Mouse (Mus musculus) hindbrain, postnatal 0 days (tissue): Measurements from ENCODE around the gene Chrng. TPM values are rescaled to one million over a fixed set of nuclear protein-coding genes. Genes with fewer than 3 reads are reported as not detected.

ENCODE experiments used
- ATAC-seq: fragments of 200-750 bp; cut with Nextera tagmentation; 2 replicates; pipeline ENCODE4 v1.8.0; 2017; ENCODE audit warnings: mild to moderate bottlenecking, moderate TSS enrichment, moderate library complexity
- DNase-seq: peaks from one replicate; pipeline ENCODE4 v3.0.0-alpha.2; 2015; ENCODE audit warnings: low spot score
- H3K27ac ChIP-seq: fragments of 300-500 bp; sonication (generic); 2 replicates; pipeline ENCODE4 v1.5.1; 2014; ENCODE audit warnings: mild to moderate bottlenecking
- H3K27me3 ChIP-seq: fragments of 300-500 bp; sonication (generic); 2 replicates; pipeline ENCODE4 v1.6.1; 2014; ENCODE audit warnings: low read length, mixed read lengths; ENCODE audit not compliant: insufficient read depth
- H3K36me3 ChIP-seq: fragments of 300-500 bp; sonication (generic); 2 replicates; pipeline ENCODE4 v1.6.1; 2014; ENCODE audit warnings: low read length, mixed read lengths; ENCODE audit not compliant: insufficient read depth
- H3K4me1 ChIP-seq: fragments of 300-500 bp; sonication (generic); 2 replicates; pipeline ENCODE4 v1.6.1; 2014; ENCODE audit warnings: antibody characterized with exemption, low read length, mixed read lengths; ENCODE audit not compliant: insufficient read depth
- H3K4me2 ChIP-seq: fragments of 300-500 bp; sonication (generic); 2 replicates; pipeline ENCODE4 v1.6.1; 2014; ENCODE audit warnings: low read depth, mild to moderate bottlenecking, low read length, moderate library complexity, mixed read lengths
- H3K4me3 ChIP-seq: fragments of 300-500 bp; sonication (generic); 2 replicates; pipeline ENCODE4 v1.5.1; 2014; ENCODE audit warnings: low read length
- H3K9ac ChIP-seq: fragments of 300-500 bp; sonication (generic); replicated peaks from 2 replicates; pipeline ENCODE4 v1.6.1; 2014; ENCODE audit warnings: mild to moderate bottlenecking, low read length, moderate library complexity, mixed read lengths
- H3K9me3 ChIP-seq: fragments of 300-500 bp; sonication (generic); 2 replicates; pipeline ENCODE4 v1.6.1; 2016; ENCODE audit warnings: low read length, mixed read lengths
- CTCF ChIP-seq: IDR thresholded peaks from 2 replicates; pipeline ENCODE4 v1.5.1; 2016; ENCODE audit warnings: antibody characterized with exemption, control low read depth, low read depth
- WGBS: fragments of 180-500 bp; shearing (Covaris S2); extraction: QIAGEN DNeasy Blood & Tissue Kit; methylation state at CpG from one replicate; pipeline ENCODE4 v1.1.7; 2014; 5-methylcytosine and 5-hydroxymethylcytosine counted together
- polyA plus RNA-seq: library from polyadenylated mRNA; unstranded; fragments of >200 nt; fragmentation: Nextera tagmentation; extraction: Ambion mirVana; gene quantifications from 2 replicates; pipeline ENCODE4 v1.2.1, GENCODE M21; 2015
- total RNA-seq: library from RNA; depleted of rRNA; stranded (reverse); fragments of >200 nt; gene quantifications from 2 replicates; pipeline ENCODE4 v1.2.3, GENCODE M21; 2014; rRNA removed

The Chrng gene
- total and polyA plus RNA-seq, 2 experiments from 2014 or later: not detected

DNA sequence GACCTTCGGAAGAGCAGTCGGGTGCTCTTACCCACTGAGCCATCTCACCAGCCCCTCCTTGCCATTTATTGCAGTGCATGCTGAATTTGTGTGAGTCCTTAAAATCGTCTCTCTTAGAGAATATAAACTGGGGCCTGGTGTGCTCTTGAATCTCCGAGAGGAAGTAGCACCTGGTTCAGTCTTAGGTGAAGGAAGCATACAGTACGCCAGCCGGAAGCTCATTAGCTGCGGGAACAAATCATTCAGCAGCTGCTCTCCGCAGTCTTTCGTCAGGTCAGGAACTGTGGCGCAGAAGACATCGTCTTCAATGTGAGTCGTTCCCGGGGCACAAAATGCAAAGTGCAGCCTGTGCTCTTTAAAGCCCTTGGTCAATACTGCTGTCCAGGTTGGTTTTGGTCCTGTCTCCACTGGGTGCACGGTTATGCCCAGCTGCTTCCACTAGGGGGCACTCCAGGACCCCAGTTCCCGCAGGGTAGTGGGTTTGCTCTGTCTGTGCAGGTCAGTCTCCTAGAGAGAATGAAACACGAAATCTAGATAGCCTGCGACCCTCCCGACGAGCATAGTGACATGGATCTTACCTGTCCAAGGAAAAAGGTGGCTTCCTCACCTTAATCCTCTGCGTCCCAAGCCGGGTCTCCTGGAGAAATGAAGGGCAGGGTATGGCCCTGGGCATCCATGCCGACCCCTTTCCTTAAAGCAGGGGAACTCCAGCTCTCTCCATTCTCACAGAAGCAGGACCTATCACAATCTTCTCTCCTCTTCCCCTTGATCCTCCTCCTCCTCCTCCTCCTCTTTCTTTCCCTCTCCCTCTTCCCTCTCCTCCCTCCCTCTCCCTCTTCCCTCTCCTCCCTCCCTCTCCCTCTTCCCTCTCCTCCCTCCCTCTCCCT is 41.7 kb downstream of the Chrng start:
- Histone ChIP-seq H3K4me3 (no peak overlapping the region), H3K27me3 (no peaks in the 10 kb centered on the region), H3K4me2 (peak overlapping the region; percentile 37; the same call in 1 of the 2 replicates), H3K9ac (no peak overlapping the region), H3K4me1 (no peaks in the 10 kb centered on the region), H3K9me3 (no peaks in the 10 kb centered on the region), H3K36me3 (no peaks in the 10 kb centered on the region), H3K27ac (no peak overlapping the region)
- peak; percentile 94 for TF ChIP-seq CTCF
- DNase-seq (peak; percentile 87), ATAC-seq (peak; percentile 91)
- 27% methylated on average over 22 of the region's 22 CpGs for WGBS

DNA sequence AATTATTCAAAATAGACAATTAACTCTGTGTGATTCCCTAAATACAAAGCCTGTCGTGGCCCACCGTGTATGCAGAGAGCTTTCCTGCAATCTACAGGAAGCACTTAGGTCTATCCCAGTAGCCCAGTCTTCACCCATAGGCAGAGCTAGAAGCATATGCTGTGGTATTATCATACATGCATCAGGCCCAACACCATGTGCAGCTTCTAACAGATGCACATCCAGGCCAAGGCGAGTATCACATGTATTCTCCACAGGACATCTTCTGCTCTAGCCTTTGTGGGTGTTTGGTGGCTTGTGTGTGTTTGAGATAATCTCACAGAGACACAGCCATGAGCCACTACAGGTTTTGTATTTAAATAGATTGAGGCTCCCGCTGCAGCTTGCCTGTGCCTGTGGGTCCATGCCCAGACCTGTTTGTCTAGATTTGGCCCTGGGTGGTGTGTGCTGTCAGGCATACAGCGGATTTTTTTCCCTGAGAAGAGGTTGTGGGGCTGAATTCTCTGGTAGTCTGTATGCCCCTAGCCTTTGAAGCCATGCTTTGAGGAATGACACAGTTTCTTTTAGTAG is 47.7 kb downstream of the Chrng start:
- ATAC-seq: no peak
- H3K27ac ChIP-seq: no peak overlapping the region

GRCm38 (mm10) chr1:87255173-87255572 is 50.7 kb downstream of the Chrng start:
- Histone ChIP-seq H3K4me1 (no peaks in the 10 kb centered on the region), H3K9me3 (no peaks in the 10 kb centered on the region), H3K4me2 (no peak overlapping the region), H3K9ac (no peak overlapping the region), H3K4me3 (no peak overlapping the region), H3K27ac (no peak overlapping the region), H3K27me3 (no peaks in the 10 kb centered on the region), H3K36me3 (no peaks in the 10 kb centered on the region)
- ATAC-seq: no peak
- WGBS: 69% methylated on average over 4 of the region's 4 CpGs
- DNase-seq: no peak
- TF ChIP-seq CTCF: no peak

More for the DNA sequence above, 47.7 kb downstream of the Chrng start:
- no peaks in the 10 kb centered on the region for H3K4me1 ChIP-seq
- no peaks in the 10 kb centered on the region for H3K36me3 ChIP-seq
- 59% methylated on average over 5 of the region's 5 CpGs for WGBS
- no peak for TF ChIP-seq CTCF
- H3K9me3 ChIP-seq: no peaks in the 10 kb centered on the region
- no peak overlapping the region for H3K4me2 ChIP-seq
- no peak overlapping the region for H3K4me3 ChIP-seq
- no peak for DNase-seq
- H3K27me3 ChIP-seq: no peaks in the 10 kb centered on the region
- no peak overlapping the region for H3K9ac ChIP-seq

DNA sequence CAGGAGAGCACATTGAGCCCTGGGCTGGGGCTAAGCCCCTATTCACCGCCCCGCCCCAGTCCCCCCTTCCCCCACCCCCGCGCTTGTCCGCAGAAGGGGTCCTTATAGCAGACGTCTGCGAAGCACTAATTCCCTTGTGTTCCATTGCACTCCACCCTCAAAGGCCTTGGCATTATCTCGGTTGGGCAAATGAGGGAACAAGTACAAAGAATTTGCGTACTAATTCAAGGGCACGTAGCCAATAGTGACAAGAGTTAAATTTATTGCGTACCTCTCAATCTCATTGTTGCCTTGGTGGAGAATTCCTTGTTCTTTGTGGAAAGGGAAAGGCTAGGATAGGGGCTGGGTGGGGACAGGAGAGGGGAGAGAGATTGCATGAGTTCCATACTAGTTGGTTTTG is 53.2 kb downstream of the Chrng start:
- 11% methylated on average over 11 of the region's 11 CpGs for WGBS
- DNase-seq (no peak), ATAC-seq (no peak)

GRCm38 (mm10) chr1:87258484-87258883 is 54.0 kb downstream of the Chrng start:
- DNase-seq: peak; percentile 51

More for the DNA sequence above, 53.2 kb downstream of the Chrng start:
- H3K9ac ChIP-seq: no peak overlapping the region
- TF ChIP-seq CTCF: no peak
- H3K4me3 ChIP-seq: no peak overlapping the region
- no peaks in the 10 kb centered on the region for H3K36me3 ChIP-seq
- no peaks in the 10 kb centered on the region for H3K27me3 ChIP-seq
- H3K4me2 ChIP-seq: no peak overlapping the region
- no peaks in the 10 kb centered on the region for H3K4me1 ChIP-seq
- no peak overlapping the region for H3K27ac ChIP-seq
- no peaks in the 10 kb centered on the region for H3K9me3 ChIP-seq

GRCm38 (mm10) chr1:87259316-87259715 is 54.9 kb downstream of the Chrng start:
- Histone ChIP-seq H3K9me3 (no peaks in the 10 kb centered on the region), H3K4me1 (peaks cover 6% of the 10 kb centered on the region; the same call in 1 of the 2 replicates), H3K36me3 (no peaks in the 10 kb centered on the region), H3K4me3 (no peak overlapping the region), H3K27me3 (0 out of 2 replicates have a peak, but pooled peaks cover under 1% of the 10 kb centered on the region), H3K27ac (no peak overlapping the region), H3K9ac (no peak overlapping the region), H3K4me2 (no peak overlapping the region)
- no peak for DNase-seq
- 82% methylated on average over 2 of the region's 2 CpGs for WGBS
- ATAC-seq: no peak
- TF ChIP-seq CTCF: no peak

More at GRCm38 (mm10) chr1:87258484-87258883, 54.0 kb downstream of the Chrng start:
- Histone ChIP-seq H3K4me2 (no peak overlapping the region), H3K27me3 (no peaks in the 10 kb centered on the region), H3K36me3 (no peaks in the 10 kb centered on the region), H3K9me3 (no peaks in the 10 kb centered on the region), H3K4me1 (no peaks in the 10 kb centered on the region), H3K27ac (no peak overlapping the region), H3K9ac (no peak overlapping the region), H3K4me3 (no peak overlapping the region)
- TF ChIP-seq CTCF: peak; percentile 56
- peak; percentile 70 for ATAC-seq
- 9% methylated on average over 14 of the region's 14 CpGs for WGBS

Other genes with a start within 250 kb of the Chrng start
- gene Alppl2, start 114.7 kb upstream of the Chrng start, total RNA-seq: not detected in 2 replicates
- gene Alppl2, start 114.7 kb upstream of the Chrng start, polyA plus RNA-seq: not detected in 2 replicates
- not detected in 2 replicates for gene Alpi, start 103.1 kb upstream of the Chrng start, total RNA-seq
- gene Alpi, start 103.1 kb upstream of the Chrng start, polyA plus RNA-seq: not detected in 2 replicates
- gene Akp3, start 79.7 kb upstream of the Chrng start, total RNA-seq: not detected in 2 replicates
- not detected in 2 replicates for gene Akp3, start 79.7 kb upstream of the Chrng start, polyA plus RNA-seq
- 45.6 and 50.0 TPM in 2 replicates for gene Ecel1, start 48.1 kb upstream of the Chrng start, total RNA-seq
- gene Ecel1, start 48.1 kb upstream of the Chrng start, polyA plus RNA-seq: 35.6 and 36.2 TPM in 2 replicates
- 0.29 and 0.31 TPM in 2 replicates for gene Prss56, start 21.3 kb upstream of the Chrng start, total RNA-seq
- 0.46 and 0.47 TPM in 2 replicates for gene Prss56, start 21.3 kb upstream of the Chrng start, polyA plus RNA-seq
- not detected in 2 replicates for gene Chrnd, start 14.1 kb upstream of the Chrng start, total RNA-seq
- not detected in 2 replicates for gene Chrnd, start 14.1 kb upstream of the Chrng start, polyA plus RNA-seq
- 60.4 and 68.1 TPM in 2 replicates for gene Eif4e2, start 9.3 kb downstream of the Chrng start, total RNA-seq
- 99.7 and 103 TPM in 2 replicates for gene Eif4e2, start 9.3 kb downstream of the Chrng start, polyA plus RNA-seq
- 12.4 and 13.0 TPM in 2 replicates for gene Efhd1, start 59.7 kb downstream of the Chrng start, total RNA-seq
- 6.4 and 7.8 TPM in 2 replicates for gene Efhd1, start 59.7 kb downstream of the Chrng start, polyA plus RNA-seq
- 56.8 and 58.1 TPM in 2 replicates for gene Gigyf2, start 122.3 kb downstream of the Chrng start, total RNA-seq
- gene Gigyf2, start 122.3 kb downstream of the Chrng start, polyA plus RNA-seq: 51.3 and 51.9 TPM in 2 replicates
- 5.0 and 12.7 TPM in 2 replicates for gene Kcnj13, start 190.1 kb downstream of the Chrng start, total RNA-seq
- gene Kcnj13, start 190.1 kb downstream of the Chrng start, polyA plus RNA-seq: 33.2 and 37.3 TPM in 2 replicates